Mouse (Mus musculus): ENCODE measurements at regions not wholly inside any gene's neighbourhood (a gene's known extent, or its start where the extent isn't known, plus 50 kb on each side); places are given as distances from the start of the nearest gene placed in this dataset.
"Not testable (repeated sequence)": the region's sequence is repeated elsewhere in the genome, so short reads cannot be mapped to it uniquely, and the experiment has no call there.

DNA sequence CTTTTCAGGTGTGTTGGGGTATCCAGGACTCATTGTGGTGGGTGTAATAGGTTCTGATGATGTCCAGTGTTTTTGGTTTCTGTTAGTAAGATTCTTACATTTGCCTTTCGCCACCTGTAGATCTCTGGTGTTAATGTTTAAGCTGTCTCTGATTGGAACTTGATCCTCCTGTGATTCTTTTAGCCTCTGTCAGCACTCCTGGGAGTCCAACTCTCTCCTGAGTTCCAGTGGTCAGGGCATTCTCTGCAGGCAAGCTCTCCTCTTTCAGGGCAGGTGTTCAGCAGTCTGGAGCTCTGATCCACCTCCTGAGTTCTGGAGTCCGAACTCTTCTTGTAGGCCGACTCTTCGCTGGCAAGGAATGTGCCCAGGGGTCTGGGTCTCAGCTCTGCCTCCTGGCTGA lies 274.9 kb upstream of the Pou3f2 start:
- not testable (repeated sequence) for DNase-seq

All from right cerebral cortex, postnatal 4 days (tissue).